Mouse (Mus musculus): ENCODE measurements at regions not wholly inside any gene's neighbourhood (a gene's known extent, or its start where the extent isn't known, plus 50 kb on each side); places are given as distances from the start of the nearest gene placed in this dataset.

- no peak for TF ChIP-seq CTCF (IDR thresholded peaks at IDR 0.05; ENCODE audit: borderline replicate concordance, extremely low read depth, insufficient read depth, insufficient read length)
- TF ChIP-seq POLR2A (IDR thresholded peaks at IDR 0.05; ENCODE audit: borderline replicate concordance, extremely low read depth, insufficient read depth, insufficient read length, poor library complexity, severe bottlenecking) = no peak
Measured at GRCm38 (mm10) chr7:39818036-39818435, 300.5 kb downstream of the Zfp619 start.
